Comparison of ENCODE assay signal across 14 mouse cellular contexts in the genomic region with DNA sequence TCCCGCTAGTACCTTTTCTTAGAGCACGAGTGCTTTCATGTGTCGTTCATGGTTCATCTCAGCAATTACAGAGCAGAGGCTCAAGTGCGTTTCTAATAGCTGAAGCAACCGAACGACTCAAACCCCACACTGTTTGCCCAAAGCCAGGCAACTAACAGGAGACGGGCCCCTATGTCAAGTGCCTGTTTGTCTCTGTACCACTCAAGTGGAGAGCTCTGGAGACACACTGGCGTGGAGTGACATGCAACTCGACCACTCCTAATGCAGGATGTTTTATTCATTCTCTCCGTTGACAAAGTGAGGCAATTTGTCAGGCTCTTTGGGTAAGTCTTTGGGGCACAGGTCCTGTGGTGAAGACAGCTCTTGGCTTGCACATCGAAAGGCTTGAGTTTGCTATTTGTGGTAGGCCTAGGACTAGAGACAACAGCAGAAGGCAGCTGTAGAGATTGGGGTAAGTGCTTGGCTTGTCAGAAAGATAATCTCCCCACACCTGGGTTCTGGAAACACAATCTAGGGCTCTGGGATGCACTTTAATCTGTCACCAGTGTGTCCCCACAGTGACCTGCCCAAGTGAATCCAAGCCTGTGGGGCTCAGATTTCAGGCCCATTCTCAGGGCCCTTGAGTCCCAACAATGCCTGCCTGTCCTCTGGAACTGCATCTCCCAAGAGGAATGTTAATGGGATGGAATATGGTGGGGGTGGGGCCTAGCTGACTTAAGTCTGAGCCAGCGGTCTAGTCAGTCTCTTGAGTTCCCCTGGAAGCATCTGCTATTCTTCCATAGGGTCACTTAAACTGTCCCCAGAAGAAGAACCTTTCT.
DNase-seq lines count a peak whose midpoint lies in the region; ATAC-seq lines count a peak whose summit lies in the region.
"Had no signal": no experiment of that assay in that cellular context is flagged by ENCODE, and none has a peak within 500 bp of the region (broad histone marks: within the 10 kb centered on the region; RNA-seq: fewer than 3 reads in every experiment).

No protein-coding gene starts in this region.

- no peak overlapping the region for H3K4me2 ChIP-seq in kidney, embryonic 14.5 days (replicated peaks; ENCODE audit: low read depth, low read length)
- H3K4me2 ChIP-seq in limb, embryonic 13.5 days (replicated peaks), result no peak overlapping the region
- H3K4me2 ChIP-seq: liver, embryonic 15.5 days had no signal

- no peak for DNase-seq in kidney, postnatal 14 days
- DNase-seq in R1 (ENCODE audit: low read depth, low spot score), result peak; percentile 52
- DNase-seq in embryo, embryonic 10 days (ENCODE audit: low spot score), result peak; percentile 70
- DNase-seq in urinary bladder, postnatal 4 days (ENCODE audit: low spot score in 2 of 2), result no peak
- no peak for DNase-seq in left cerebral cortex, postnatal 4 days
- DNase-seq: adrenal gland, postnatal 14 days; cerebellum, adult 8-10 months; heart, adult 18-20 months; layer of hippocampus, adult 9-11 months had no signal

- H3K9me3 ChIP-seq in kidney, embryonic 14.5 days (ENCODE audit: control insufficient read depth, low read length), result no peaks in the 10 kb centered on the region
- H3K9me3 ChIP-seq in limb, embryonic 13.5 days, result no peaks in the 10 kb centered on the region
- H3K9me3 ChIP-seq: liver, embryonic 15.5 days had no signal

- H3K27me3 ChIP-seq in kidney, embryonic 14.5 days (ENCODE audit: control insufficient read depth, insufficient read depth, low read length), result no peaks in the 10 kb centered on the region
- H3K27me3 ChIP-seq in limb, embryonic 13.5 days, result peaks cover 28% of the 10 kb centered on the region
- H3K27me3 ChIP-seq: liver, embryonic 15.5 days had no signal

- H3K4me1 ChIP-seq in kidney, embryonic 14.5 days (ENCODE audit: control insufficient read depth, insufficient read depth, low read length), result peaks cover 31% of the 10 kb centered on the region
- peaks cover 83% of the 10 kb centered on the region for H3K4me1 ChIP-seq in limb, embryonic 13.5 days
- H3K4me1 ChIP-seq: liver, embryonic 15.5 days had no signal

- ATAC-seq in kidney, embryonic 14.5 days (ENCODE audit: low FRiP score, low TSS enrichment), result peak; percentile 71
- ATAC-seq in limb, embryonic 13.5 days (ENCODE audit: low FRiP score, low read depth), result no peak

- no peak overlapping the region for H3K9ac ChIP-seq in kidney, embryonic 14.5 days (ENCODE audit: low read depth, low read length)
- H3K9ac ChIP-seq in limb, embryonic 13.5 days, result no peak overlapping the region
- H3K9ac ChIP-seq: liver, embryonic 15.5 days had no signal

- intact Hi-C loops in left cerebral cortex, postnatal 4 days (cut with DNase I), result no loop called here

- 47% methylated on average over 12 of the region's 12 CpGs for WGBS in kidney, embryonic 14.5 days
- WGBS in limb, embryonic 13.5 days, result 38% methylated on average over 12 of the region's 12 CpGs

- no peak overlapping the region for H3K4me3 ChIP-seq in kidney, embryonic 14.5 days (ENCODE audit: low read length)
- no peak overlapping the region for H3K4me3 ChIP-seq in limb, embryonic 13.5 days
- H3K4me3 ChIP-seq: liver, embryonic 15.5 days; myocyte had no signal

- no peak overlapping the region; the same call in 1 of the 2 replicates for H3K27ac ChIP-seq in kidney, embryonic 14.5 days (ENCODE audit: low read depth, low read length)
- H3K27ac ChIP-seq in limb, embryonic 13.5 days, result peak overlapping the region; percentile 61; the same call in 1 of the 2 replicates
- H3K27ac ChIP-seq: liver, embryonic 15.5 days had no signal

- H3K36me3 ChIP-seq in kidney, embryonic 14.5 days (ENCODE audit: control insufficient read depth, insufficient read depth, low read length), result no peaks in the 10 kb centered on the region
- H3K36me3 ChIP-seq in limb, embryonic 13.5 days, result no peaks in the 10 kb centered on the region
- H3K36me3 ChIP-seq: G1E; liver, embryonic 15.5 days had no signal

Comparison
In these comparisons a context has a peak if more than half of its experiments do, and no peak if none do; other contexts are left out.
1. DNase-seq: peak in R1 (single experiment) and embryo, embryonic 10 days (single experiment); none in kidney, postnatal 14 days (single experiment), urinary bladder, postnatal 4 days (0 of 2) and left cerebral cortex, postnatal 4 days (single experiment).